Mouse (Mus musculus) liver, embryonic 13.5 days (tissue): ENCODE data around the gene Neurod1. TPM values are rescaled to one million over a fixed set of nuclear protein-coding genes. Genes with fewer than 3 reads are reported as not detected.

ENCODE experiments used
- polyA plus RNA-seq: library from polyadenylated mRNA; unstranded; fragments of >200 nt; fragmentation: Nextera tagmentation; extraction: Ambion mirVana; gene quantifications from 2 replicates; pipeline ENCODE4 v1.2.1, GENCODE M21; 2015

Gene Neurod1
- polyA plus RNA-seq, 1 experiment from 2014 or later = not detected

Other genes starting within 250 kb of the Neurod1 start
- gene Itga4, start 201.3 kb downstream of the Neurod1 start, polyA plus RNA-seq = 24.8 and 30.1 TPM in 2 replicates
- gene Cerkl, start within 50 bp of the Neurod1 start, polyA plus RNA-seq = 3.6 and 4.9 TPM in 2 replicates
- 2.3 and 2.8 TPM in 2 replicates for gene Itprid2, start 178.6 kb upstream of the Neurod1 start, polyA plus RNA-seq